Mouse (Mus musculus): ENCODE data around the gene Dclk1.

The Dclk1 gene

GRCm38 (mm10) chr3:55539400-55539799 is 297.2 kb downstream of the Dclk1 start:
- DNase-seq (ENCODE audit: extremely low spot score, low spot score): peak; percentile 9

GRCm38 (mm10) chr3:55539811-55540293 is 297.7 kb downstream of the Dclk1 start:
- DNase-seq (ENCODE audit: extremely low spot score, low spot score): peak; percentile 12

DNA sequence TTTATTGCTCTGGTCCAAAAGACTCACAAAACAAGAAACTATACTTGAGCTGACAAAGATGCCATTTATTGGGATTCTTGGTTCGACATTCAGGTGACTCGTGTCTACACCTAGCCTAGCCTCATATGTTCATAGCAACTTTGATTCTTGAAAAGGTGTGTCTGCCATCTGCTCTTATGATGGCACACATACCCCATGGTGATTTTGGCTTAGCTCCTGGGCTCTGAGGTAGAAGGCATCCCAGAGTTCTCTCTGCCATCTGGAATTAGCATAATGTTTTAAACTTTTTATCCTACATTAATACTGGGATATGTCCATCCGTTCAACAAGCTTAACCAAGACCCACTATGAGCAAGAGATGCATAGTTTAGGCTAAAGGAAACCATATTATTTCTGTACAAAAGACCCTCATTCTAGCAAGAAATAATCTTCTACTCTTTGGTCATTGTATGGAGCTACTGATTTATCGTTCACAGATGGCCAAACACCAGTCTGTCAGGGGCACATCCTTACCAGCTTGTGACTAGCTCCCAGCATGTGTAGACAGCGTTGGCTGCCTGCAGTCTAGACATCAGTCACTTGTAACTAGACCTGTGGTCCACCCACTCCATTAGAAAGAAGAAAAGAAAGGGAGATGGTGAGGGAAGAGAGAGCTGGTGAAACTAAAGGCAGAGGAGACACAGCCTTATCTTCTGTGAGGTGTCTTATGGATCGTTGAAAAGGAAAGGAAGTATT is 298.4 kb downstream of the Dclk1 start:
- peak; percentile 11 for DNase-seq (ENCODE audit: extremely low spot score, low spot score)

GRCm38 (mm10) chr3:55541799-55542198 is 299.6 kb downstream of the Dclk1 start:
- DNase-seq (ENCODE audit: extremely low spot score, low spot score): no peak

- no peak for DNase-seq (ENCODE audit: extremely low spot score, low spot score)
These were observed 300.1 kb downstream of the Dclk1 start for GRCm38 (mm10) chr3:55542310-55542709.

GRCm38 (mm10) chr3:55542947-55543346 is 300.8 kb downstream of the Dclk1 start:
- peak; percentile 12 for DNase-seq (ENCODE audit: extremely low spot score, low spot score)

DNA sequence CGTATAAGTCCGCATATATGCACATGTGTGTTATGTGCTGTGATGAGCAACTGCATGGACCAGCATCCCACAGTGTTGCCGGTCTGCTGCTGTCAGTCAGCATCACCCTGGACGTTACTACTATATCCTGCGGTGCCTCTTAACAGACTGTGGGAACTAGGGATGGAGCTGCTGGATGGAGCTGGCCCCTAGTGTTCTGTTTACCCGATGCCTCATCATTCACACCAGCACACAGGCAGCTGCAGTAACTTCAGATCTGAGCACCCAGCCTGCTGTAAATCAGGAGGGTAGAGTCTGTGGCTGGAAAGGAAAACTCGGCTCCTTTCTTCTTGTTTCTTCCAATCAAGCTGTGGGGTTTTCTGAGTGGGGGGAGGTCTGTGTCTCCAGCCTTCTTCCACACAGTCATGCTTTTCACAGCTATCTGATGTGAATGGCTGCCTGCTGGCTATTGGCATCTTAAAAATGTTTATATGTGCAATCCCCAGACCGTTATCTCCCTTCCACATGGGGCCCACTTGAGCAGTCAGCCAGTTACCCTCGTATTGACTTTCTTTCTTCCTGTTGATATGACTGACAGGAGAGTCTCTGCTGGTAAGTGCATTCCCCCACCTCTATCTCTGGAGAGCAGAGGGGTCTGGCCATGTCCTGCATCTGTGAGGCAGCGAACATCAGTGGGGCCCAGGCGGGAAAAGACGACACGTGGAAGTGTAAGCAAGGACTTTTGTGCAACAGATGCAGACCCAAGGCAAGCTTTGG is 301.9 kb downstream of the Dclk1 start:
- peak; percentile 20 for DNase-seq (ENCODE audit: extremely low spot score, low spot score)

DNA sequence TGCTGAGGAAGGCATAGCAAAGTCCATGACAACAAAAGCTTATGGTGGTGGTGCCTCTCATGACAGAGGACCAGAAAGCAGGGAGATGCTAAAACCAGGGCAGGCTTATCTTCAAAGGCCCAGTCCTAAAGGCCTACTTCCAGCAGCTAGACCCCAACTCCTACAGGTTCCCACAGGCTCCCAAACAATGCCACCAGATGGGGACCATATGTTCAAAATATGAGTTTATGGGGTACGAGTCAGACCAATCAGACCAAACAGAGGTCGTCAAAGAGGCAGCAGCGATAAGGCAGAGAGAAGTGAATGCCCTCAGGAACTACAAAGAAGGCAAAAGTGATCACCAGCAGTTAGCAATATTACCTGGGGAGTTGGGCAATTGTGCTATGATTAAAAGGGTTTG is 303.1 kb downstream of the Dclk1 start:
- DNase-seq (ENCODE audit: extremely low spot score, low spot score): no peak

- DNase-seq (ENCODE audit: extremely low spot score, low spot score): no peak
These were observed 303.8 kb downstream of the Dclk1 start for GRCm38 (mm10) chr3:55545916-55546315.

DNA sequence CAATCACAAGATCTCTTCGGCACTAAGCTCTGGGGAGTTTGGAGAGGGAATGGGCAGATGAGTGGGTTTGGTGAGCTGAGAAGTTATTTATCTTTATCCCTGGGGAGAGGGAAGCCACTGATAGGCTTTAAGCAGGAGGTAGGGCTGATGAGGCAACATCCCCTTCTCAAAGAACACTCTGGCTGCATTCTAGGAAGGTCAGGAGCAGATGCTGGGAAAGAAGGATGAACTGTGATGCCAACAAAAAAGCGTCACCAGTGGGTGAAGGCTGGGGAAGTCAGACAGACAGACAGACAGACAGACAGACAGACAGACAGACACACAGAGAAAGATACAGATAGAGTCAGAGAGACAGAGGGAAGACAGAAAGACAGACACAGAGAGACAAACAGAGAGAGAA is 304.9 kb downstream of the Dclk1 start:
- DNase-seq (ENCODE audit: extremely low spot score, low spot score): no peak

DNA sequence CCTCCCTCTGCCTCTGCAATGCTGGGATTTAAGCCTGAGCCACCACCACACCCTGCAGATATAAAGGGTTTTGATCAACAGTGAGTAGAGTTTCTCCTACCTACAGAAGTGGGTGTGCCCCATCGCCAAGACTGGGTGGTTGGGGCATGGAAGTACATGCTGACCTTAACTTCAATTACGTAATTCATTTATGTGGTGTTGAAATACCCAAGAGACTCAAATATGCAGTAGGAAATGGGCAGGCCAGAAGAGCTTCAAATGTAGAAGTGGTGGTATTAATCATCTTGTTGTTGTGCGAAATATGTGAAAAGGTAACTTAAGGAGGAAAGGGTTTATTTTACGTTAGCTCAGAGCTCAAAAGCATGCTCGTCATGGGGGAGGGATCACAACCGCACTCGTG is 307.2 kb downstream of the Dclk1 start:
- no peak for DNase-seq (ENCODE audit: extremely low spot score, low spot score)

GRCm38 (mm10) chr3:55550962-55551361 is 308.8 kb downstream of the Dclk1 start:
- no peak for DNase-seq (ENCODE audit: extremely low spot score, low spot score)

DNA sequence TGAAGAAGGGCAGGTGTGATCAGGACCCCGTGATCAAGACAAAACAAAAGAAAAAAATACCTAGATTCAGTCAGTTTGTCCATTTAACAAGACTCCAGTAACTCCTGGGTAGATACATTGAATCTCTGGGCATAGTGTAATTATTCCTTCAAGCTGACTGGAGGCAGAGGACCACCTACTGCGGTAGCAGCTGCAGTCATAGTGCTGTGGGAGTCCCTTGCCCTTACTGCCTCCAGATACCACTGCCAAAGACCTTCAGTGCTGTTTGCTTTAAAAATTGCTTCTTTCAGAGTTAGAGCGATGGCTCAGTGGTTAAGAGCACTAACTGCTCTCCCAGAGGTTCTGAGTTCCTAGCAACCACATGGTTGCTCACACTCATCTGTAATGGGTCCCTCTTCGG is 309.7 kb downstream of the Dclk1 start:
- DNase-seq (ENCODE audit: extremely low spot score, low spot score): no peak

- no peak for DNase-seq (ENCODE audit: extremely low spot score, low spot score)
These were observed 310.9 kb downstream of the Dclk1 start for GRCm38 (mm10) chr3:55553031-55553430.

DNA sequence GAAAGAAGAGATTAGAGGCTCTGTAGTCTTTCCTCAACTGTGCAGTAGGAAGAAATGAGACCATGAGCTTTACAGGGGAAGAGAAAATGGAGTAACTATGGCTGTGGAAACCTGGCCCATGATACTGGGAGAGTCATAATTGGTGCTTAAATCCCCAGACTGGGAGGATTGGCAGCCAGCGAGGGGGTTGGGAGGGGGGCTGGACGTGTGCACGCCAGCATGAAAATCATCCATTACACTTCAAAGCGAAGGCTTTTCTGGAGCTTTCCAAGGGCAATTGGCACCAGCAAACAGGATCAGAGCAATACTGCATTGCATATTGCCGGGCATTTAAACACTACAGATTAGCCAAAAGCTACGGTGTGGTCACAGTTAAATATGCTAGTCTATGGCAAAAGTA is 313.7 kb downstream of the Dclk1 start:
- no peak for DNase-seq (ENCODE audit: extremely low spot score, low spot score)

DNA sequence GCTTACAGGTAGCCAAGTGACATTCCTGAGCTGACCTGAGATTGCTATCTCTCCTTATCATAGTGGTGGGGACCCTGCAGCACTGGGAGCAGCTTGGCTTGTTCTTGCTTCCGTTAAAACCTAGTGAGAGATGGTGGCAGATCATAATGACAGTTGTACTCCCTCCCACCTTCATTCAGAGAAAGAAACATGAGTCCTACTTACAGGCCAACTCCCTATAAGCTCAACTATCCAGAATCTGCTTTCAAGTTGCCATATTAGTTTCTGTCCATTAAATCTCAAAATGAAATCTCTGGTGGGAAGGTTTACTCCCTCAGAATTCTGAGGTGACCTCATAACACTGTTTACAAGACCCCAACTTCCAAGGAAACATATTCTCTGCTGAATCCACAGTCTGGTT is 316.4 kb downstream of the Dclk1 start:
- no peak for DNase-seq (ENCODE audit: extremely low spot score, low spot score)

- DNase-seq (ENCODE audit: extremely low spot score, low spot score): no peak
These were observed 325.3 kb downstream of the Dclk1 start for GRCm38 (mm10) chr3:55567476-55567875.

- no peak for DNase-seq (ENCODE audit: extremely low spot score, low spot score)
These were observed 327.4 kb downstream of the Dclk1 start for GRCm38 (mm10) chr3:55569539-55569938.

- no peak for DNase-seq (ENCODE audit: extremely low spot score, low spot score)
These were observed 328.9 kb downstream of the Dclk1 start for GRCm38 (mm10) chr3:55571034-55571433.

DNA sequence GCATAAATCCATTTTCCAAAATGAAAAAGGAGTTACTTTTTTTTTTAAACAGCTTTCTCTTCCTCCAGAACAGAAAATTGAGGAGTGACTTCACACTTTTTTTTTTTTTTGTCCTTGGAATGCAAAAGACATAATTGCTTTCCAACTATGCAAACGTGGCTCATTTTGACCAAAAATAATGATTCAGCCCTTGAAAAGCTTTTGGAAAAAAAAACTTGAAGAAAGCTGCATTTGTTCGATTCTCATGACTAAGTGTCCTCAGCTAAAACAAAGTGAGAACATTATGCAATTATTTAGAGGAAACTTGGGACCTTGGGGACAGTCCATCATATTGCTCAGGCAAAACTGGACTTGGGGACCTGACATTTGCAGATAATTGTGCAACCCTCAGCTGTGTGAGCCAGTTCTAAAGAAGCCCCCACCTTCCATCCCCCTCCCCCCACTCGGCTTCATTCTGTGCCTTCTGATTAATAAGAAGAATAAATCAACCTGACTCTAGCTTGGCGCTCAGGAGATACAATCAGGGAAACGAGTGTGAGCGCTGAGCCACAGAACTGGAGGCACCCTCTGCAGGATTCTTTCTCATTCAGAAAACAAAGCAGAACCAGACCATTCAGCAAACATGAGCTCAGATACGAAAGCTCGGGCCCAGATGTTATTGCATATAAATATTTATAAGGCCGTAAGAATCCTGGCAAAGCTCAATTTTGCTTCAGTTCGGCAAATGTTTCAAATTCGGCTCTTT is 329.6 kb downstream of the Dclk1 start:
- no peak for DNase-seq (ENCODE audit: extremely low spot score, low spot score)

- no peak for DNase-seq (ENCODE audit: extremely low spot score, low spot score)
These were observed 330.1 kb downstream of the Dclk1 start for GRCm38 (mm10) chr3:55572297-55572681.

- DNase-seq (ENCODE audit: extremely low spot score, low spot score): no peak
These were observed 331.8 kb downstream of the Dclk1 start for GRCm38 (mm10) chr3:55574003-55574402.

Measured in neural tube, embryonic 10.5 days (tissue).